Mouse (Mus musculus) stomach, embryonic 15.5 days (tissue): ENCODE results near the gene Cdx2. TPM values are rescaled to one million over a fixed set of nuclear protein-coding genes. Genes with fewer than 3 reads are reported as not detected.
A peak's percentile ranks its signal among the peaks of the same experiment; 100 is the strongest.

Source experiments
- ATAC-seq: fragments of 200-750 bp; cut with Nextera tagmentation; 2 replicates; pipeline ENCODE4 v1.8.0; 2017; ENCODE audit warnings: low read depth, moderate number of reproducible peaks, moderate TSS enrichment; ENCODE audit not compliant: insufficient read depth, low FRiP score
- H3K27ac ChIP-seq: fragments of 300-500 bp; sonication (generic); 2 replicates; pipeline ENCODE4 v1.5.1; 2015; ENCODE audit warnings: mild to moderate bottlenecking, inconsistent platforms
- H3K27me3 ChIP-seq: fragments of 300-500 bp; sonication (generic); replicated peaks from 2 replicates; pipeline ENCODE4 v1.6.1; 2015; ENCODE audit warnings: inconsistent platforms
- H3K36me3 ChIP-seq: fragments of 300-500 bp; sonication (generic); 2 replicates; pipeline ENCODE4 v1.6.1; 2015; ENCODE audit warnings: inconsistent platforms
- H3K4me1 ChIP-seq: fragments of 300-500 bp; sonication (generic); 2 replicates; pipeline ENCODE4 v1.6.1; 2015; ENCODE audit warnings: inconsistent platforms
- H3K4me2 ChIP-seq: fragments of 300-500 bp; sonication (generic); 2 replicates; pipeline ENCODE4 v1.6.1; 2015; ENCODE audit warnings: mild to moderate bottlenecking, inconsistent platforms
- H3K4me3 ChIP-seq: fragments of 300-500 bp; sonication (generic); replicated peaks from 2 replicates; pipeline ENCODE4 v1.5.1; 2015; ENCODE audit warnings: inconsistent platforms
- H3K9ac ChIP-seq: fragments of 300-500 bp; sonication (generic); 2 replicates; pipeline ENCODE4 v1.6.1; 2015; ENCODE audit warnings: inconsistent platforms
- H3K9me3 ChIP-seq: fragments of 300-500 bp; sonication (generic); 2 replicates; pipeline ENCODE4 v1.6.1; 2016; ENCODE audit warnings: inconsistent platforms
- WGBS: fragments of 180-500 bp; shearing (Covaris S2); methylation state at CpG from one replicate; pipeline ENCODE4 v1.1.7; 2015; 5-methylcytosine and 5-hydroxymethylcytosine counted together
- polyA plus RNA-seq: library from polyadenylated mRNA; unstranded; fragments of >200 nt; fragmentation: Nextera tagmentation; extraction: Ambion mirVana; gene quantifications from 2 replicates; pipeline ENCODE4 v1.2.1, GENCODE M21; 2015

The Cdx2 gene
- polyA plus RNA-seq, 1 experiment from 2014 or later, result 8.1 TPM

- 12% methylated on average over 10 of the region's 10 CpGs for WGBS
- 0 out of 2 replicates have a peak overlapping the region, but pooled peaks have one; percentile 0 for H3K4me3 ChIP-seq
- H3K27ac ChIP-seq, result no peak overlapping the region
- no peaks in the 10 kb centered on the region for H3K36me3 ChIP-seq
- H3K4me1 ChIP-seq, result peaks cover 30% of the 10 kb centered on the region
- H3K9me3 ChIP-seq, result no peaks in the 10 kb centered on the region
- H3K27me3 ChIP-seq, result peaks cover 88% of the 10 kb centered on the region
- no peak overlapping the region for H3K9ac ChIP-seq
- ATAC-seq, result no peak
- no peak overlapping the region for H3K4me2 ChIP-seq
Measured at GRCm38 (mm10) chr5:147301781-147302070, 5.3 kb downstream of the Cdx2 start.

- Histone ChIP-seq H3K27ac (no peak overlapping the region), H3K4me1 (peaks cover 24% of the 10 kb centered on the region), H3K4me3 (0 out of 2 replicates have a peak overlapping the region, but pooled peaks have one; percentile 0), H3K4me2 (no peak overlapping the region), H3K36me3 (no peaks in the 10 kb centered on the region), H3K9ac (no peak overlapping the region), H3K9me3 (no peaks in the 10 kb centered on the region), H3K27me3 (peaks cover 82% of the 10 kb centered on the region)
- ATAC-seq, result no peak
- WGBS, result 5% methylated on average over 21 of the region's 21 CpGs
Measured at GRCm38 (mm10) chr5:147300917-147301780, 5.9 kb downstream of the Cdx2 start.

DNA sequence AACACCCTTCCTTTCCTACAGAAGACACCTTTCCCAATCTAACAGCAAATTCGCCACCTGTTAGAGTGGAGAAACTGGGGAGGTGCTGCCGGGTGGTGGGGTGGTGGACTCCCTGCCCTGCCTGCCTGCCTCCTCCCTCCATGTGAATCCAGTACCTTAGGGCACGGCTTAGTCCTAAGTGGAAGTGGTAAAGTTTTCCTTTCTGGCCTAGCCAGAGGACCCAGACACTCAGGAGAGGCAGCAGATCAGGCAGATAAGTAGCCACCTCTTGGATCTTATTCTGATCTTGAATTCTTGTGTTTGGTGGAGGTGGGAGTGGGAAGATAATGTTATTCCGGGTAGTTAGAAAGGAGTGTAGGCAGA, 7.1 kb downstream of the Cdx2 start:
- WGBS, result 5% methylated on average over 4 of the region's 4 CpGs
- Histone ChIP-seq H3K27me3 (peaks cover 79% of the 10 kb centered on the region), H3K36me3 (no peaks in the 10 kb centered on the region), H3K4me3 (peak overlapping the region; percentile 30), H3K4me1 (peaks cover 19% of the 10 kb centered on the region), H3K4me2 (peak overlapping the region; percentile 59), H3K9me3 (no peaks in the 10 kb centered on the region), H3K9ac (no peak overlapping the region), H3K27ac (no peak overlapping the region)
- ATAC-seq, result peak; percentile 33

DNA sequence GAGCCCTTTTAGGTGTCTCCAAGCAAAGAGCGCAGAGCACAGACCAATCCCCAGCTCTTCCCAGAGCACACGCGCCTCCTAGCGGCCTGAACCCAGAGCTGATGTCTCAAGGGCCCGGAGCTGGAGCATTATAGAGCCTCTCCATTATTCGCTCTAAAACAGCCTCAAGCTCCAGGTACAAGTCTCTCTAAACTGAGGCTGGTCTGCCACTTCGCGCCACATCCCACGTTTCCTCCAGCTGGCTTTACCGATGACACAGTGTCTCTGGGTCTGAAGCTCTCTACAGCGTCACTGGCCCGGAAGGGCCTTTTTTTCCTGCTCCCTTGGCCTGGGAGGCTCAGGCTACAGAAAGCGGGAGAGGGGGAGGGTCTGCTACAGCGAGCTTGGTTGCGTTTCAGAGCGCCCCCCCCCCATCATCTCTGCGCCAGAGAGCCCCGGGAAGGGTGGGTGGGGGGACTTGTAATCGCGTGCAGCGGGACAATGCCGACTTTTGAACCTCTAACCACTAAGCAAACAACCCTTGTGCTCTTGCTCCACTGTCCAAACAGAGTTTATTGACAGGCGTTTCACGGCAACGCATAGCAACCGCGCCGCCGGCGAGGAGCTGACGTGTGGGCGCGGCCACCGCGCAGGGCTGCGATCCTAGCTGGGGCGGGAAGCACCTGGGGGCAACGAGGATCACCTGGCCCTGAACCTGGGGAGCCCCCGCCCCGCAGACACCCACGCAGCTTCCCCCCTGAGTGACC, 7.6 kb downstream of the Cdx2 start:
- peak overlapping the region; percentile 59 for H3K4me2 ChIP-seq
- 0 out of 2 replicates have a peak overlapping the region, but pooled peaks have one; percentile 31 for H3K27ac ChIP-seq
- H3K9ac ChIP-seq, result no peak overlapping the region
- under 1% methylated on average over 39 of the region's 41 CpGs for WGBS
- H3K36me3 ChIP-seq, result no peaks in the 10 kb centered on the region
- H3K9me3 ChIP-seq, result no peaks in the 10 kb centered on the region
- peaks cover 79% of the 10 kb centered on the region for H3K27me3 ChIP-seq
- peak overlapping the region; percentile 30 for H3K4me3 ChIP-seq
- peaks cover 16% of the 10 kb centered on the region for H3K4me1 ChIP-seq
- peak; percentile 88 for ATAC-seq

DNA sequence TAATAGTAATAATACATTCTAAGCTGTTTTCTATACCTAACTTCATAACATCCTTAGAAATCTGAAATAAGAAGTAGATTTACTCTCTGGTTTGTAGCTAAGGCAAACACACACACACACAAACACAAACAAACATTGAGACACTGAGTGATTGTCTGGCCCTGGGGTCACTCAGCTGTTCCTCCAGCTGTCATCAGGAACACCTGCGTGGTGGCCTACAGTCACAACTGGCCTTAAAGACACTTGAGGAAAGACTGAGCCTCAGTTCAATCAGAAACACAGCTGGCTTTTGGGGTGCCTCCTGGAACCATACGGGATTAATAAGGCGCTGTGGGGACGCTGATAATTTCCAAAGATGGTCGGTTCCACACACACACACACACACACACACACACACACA, 9.8 kb downstream of the Cdx2 start:
- Histone ChIP-seq H3K36me3 (no peaks in the 10 kb centered on the region), H3K27me3 (peaks cover 72% of the 10 kb centered on the region), H3K4me2 (no peak overlapping the region), H3K4me1 (peaks cover 24% of the 10 kb centered on the region), H3K27ac (no peak overlapping the region), H3K9me3 (no peaks in the 10 kb centered on the region), H3K9ac (no peak overlapping the region), H3K4me3 (no peak overlapping the region)
- 62% methylated on average over 5 of the region's 5 CpGs for WGBS
- no peak for ATAC-seq

DNA sequence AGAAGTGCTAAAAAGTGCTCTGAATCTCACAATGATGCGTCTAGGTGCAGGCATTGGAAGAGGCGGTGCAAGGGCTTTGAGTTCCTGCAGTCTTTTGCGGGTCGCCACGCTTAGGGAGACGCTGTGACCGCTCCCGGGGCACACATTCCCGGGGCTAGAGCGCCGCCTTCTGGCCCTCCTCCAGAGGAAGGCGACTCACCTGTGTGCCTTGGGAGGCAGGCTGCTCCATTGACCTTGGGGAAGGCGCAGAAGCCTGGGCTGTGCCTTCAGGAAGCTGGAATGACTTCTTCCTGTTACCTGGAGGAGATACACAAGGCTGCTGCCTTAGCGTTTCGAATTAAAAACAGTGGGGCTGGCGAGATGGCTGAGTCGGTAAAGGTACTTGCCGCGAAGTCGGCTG, 12.9 kb downstream of the Cdx2 start:
- Histone ChIP-seq H3K27me3 (peaks cover 42% of the 10 kb centered on the region), H3K27ac (no peak overlapping the region), H3K9ac (no peak overlapping the region), H3K4me3 (no peak overlapping the region), H3K4me2 (no peak overlapping the region), H3K36me3 (no peaks in the 10 kb centered on the region), H3K9me3 (no peaks in the 10 kb centered on the region), H3K4me1 (0 out of 2 replicates have a peak, but pooled peaks cover 10% of the 10 kb centered on the region)
- no peak for ATAC-seq
- WGBS, result 16% methylated on average over 20 of the region's 20 CpGs

DNA sequence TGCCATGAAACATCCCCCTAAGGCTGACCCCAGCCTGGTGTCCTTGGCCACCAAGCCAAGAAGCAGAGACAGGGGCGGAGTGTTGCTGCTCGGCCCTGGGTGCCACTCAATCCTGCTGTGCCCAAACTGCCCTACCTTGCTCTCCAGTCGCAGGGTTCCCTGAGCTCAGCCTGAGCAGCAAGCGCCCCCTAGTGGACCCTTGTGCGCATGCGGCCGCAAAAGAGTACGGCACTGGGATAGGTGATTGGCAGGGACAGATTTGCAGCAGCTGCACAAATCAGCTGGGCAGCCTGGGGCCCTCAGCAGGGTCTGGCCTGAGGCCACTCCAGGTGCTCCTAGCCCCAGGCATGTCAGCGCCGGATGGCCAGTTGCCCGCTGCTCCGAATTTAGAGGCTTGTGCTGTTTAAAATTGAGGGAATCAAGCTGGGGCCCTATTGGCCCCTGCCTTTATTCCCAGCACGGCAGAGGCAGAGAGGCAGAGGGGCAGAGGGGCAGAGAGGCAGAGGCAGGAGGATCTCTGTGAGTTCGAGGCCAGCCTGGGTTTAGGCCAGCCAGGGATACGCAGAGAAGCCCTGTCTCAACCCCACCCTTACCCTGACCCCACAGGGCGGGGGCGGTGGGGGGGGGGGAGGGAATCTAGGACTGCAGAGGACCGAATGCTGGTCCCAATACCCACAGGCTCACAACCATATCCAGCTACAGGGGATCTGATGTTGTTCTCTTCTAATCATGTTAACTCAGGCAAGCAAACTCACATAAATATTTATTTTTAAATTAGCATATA, 13.8 kb downstream of the Cdx2 start:
- Histone ChIP-seq H3K27ac (peak overlapping the region; percentile 59; the same call in 1 of the 2 replicates), H3K4me1 (0 out of 2 replicates have a peak, but pooled peaks cover 10% of the 10 kb centered on the region), H3K9me3 (no peaks in the 10 kb centered on the region), H3K4me2 (0 out of 2 replicates have a peak overlapping the region, but pooled peaks have one; percentile 26), H3K36me3 (no peaks in the 10 kb centered on the region), H3K4me3 (no peak overlapping the region), H3K27me3 (peaks cover 38% of the 10 kb centered on the region), H3K9ac (no peak overlapping the region)
- WGBS, result 14% methylated on average over 18 of the region's 18 CpGs
- peak; percentile 85 for ATAC-seq

DNA sequence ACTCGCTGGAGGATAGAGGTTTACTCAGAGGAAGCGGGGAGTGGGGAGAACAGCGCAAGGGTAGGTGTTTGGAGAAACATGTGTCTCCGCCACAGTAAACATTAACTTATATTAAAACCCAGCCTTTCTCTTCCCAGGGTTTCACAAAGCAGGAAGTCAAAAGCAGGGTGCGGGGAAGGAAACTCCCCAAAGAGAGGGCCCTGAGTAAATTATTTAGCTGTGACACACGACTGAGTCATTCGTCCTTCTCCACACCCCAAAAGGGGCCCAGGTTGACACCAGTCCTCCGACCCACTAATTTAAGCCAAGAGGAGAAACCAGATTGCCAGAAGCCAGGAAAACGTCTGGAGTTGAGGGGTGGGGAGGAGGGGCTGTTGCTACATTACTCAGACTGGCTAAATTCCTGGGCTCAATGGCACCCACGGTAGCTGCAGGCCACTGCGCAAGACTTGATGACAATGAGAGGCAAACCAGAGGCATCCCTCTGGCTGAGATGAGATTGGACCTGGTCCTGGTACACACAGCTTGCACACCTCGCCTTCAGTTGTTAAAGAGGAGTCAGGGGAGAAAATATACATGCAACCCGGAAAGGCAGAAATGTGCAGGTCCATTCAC, 14.5 kb downstream of the Cdx2 start:
- Histone ChIP-seq H3K27me3 (peaks cover 32% of the 10 kb centered on the region), H3K36me3 (no peaks in the 10 kb centered on the region), H3K9me3 (no peaks in the 10 kb centered on the region), H3K4me1 (0 out of 2 replicates have a peak, but pooled peaks cover 10% of the 10 kb centered on the region), H3K27ac (peak overlapping the region; percentile 59; the same call in 1 of the 2 replicates), H3K4me3 (no peak overlapping the region), H3K4me2 (peak overlapping the region; percentile 26), H3K9ac (no peak overlapping the region)
- WGBS, result 25% methylated on average over 13 of the region's 13 CpGs
- no peak for ATAC-seq

- H3K4me1 ChIP-seq, result 0 out of 2 replicates have a peak, but pooled peaks cover 10% of the 10 kb centered on the region
- no peaks in the 10 kb centered on the region for H3K9me3 ChIP-seq
- H3K4me3 ChIP-seq, result no peak overlapping the region
- H3K27me3 ChIP-seq, result peaks cover 29% of the 10 kb centered on the region
- no peak for ATAC-seq
- peak overlapping the region; percentile 26 for H3K4me2 ChIP-seq
- H3K27ac ChIP-seq, result peak overlapping the region; percentile 59; the same call in 1 of the 2 replicates
- H3K9ac ChIP-seq, result no peak overlapping the region
- no peaks in the 10 kb centered on the region for H3K36me3 ChIP-seq
- 20% methylated on average over 16 of the region's 16 CpGs for WGBS
Measured at GRCm38 (mm10) chr5:147291764-147292505, 15.1 kb downstream of the Cdx2 start.

DNA sequence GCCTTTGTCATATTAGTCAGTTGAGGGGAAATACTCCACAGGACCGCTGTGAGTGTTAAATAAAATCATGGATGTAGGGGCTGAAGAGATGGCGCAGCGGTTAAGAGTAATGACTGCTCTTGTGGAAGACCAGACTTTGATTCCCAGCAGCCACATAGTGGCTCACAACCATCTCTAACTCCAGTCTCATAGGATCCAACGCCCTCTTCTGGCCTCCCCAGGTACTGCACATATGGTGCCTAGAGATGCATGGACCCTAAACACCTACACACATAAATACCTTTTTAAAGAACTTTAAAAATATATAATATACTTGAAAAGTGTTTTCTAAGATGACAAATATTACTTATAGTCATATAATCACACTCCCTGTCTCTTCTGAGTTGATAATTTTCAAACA, 22.7 kb downstream of the Cdx2 start:
- Histone ChIP-seq H3K27ac (no peak overlapping the region), H3K36me3 (no peaks in the 10 kb centered on the region), H3K9me3 (no peaks in the 10 kb centered on the region), H3K9ac (no peak overlapping the region), H3K27me3 (peaks cover 20% of the 10 kb centered on the region), H3K4me3 (no peak overlapping the region), H3K4me2 (no peak overlapping the region), H3K4me1 (no peaks in the 10 kb centered on the region)
- no peak for ATAC-seq
- 69% methylated on average over 4 of the region's 4 CpGs for WGBS

DNA sequence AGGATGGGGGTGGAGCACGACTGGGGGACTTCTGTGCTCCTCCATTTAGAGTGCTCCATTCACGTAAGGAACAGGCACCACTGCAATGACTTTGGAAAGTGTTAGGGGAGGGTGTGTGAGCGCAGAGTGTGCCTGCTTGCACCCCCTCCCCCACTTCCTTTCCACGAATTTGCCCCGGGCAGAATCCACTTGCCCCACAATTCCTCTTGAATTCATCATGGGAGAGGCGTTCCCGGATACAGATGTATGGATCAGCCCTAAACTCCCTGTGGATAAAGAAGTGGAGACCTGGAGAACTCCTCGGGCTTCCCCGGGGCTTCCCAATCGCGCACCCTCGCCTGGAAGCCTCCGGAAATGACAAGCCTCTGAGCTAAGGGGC, 29.5 kb downstream of the Cdx2 start:
- Histone ChIP-seq H3K27me3 (peaks cover 71% of the 10 kb centered on the region), H3K36me3 (no peaks in the 10 kb centered on the region), H3K4me1 (no peaks in the 10 kb centered on the region), H3K9me3 (no peaks in the 10 kb centered on the region), H3K9ac (no peak overlapping the region), H3K4me2 (no peak overlapping the region), H3K27ac (no peak overlapping the region), H3K4me3 (no peak overlapping the region)
- 7% methylated on average over 13 of the region's 13 CpGs for whole genome bisulfite sequencing
- no peak for ATAC-seq
